Mouse (Mus musculus): ENCODE data around the gene Slc9a3r2. TPM values are rescaled to one million over a fixed set of nuclear protein-coding genes. Genes with fewer than 3 reads are reported as not detected.

Gene Slc9a3r2
- total RNA-seq (2021), result 10 to 100 TPM; 48.0 to 49.9 TPM

DNA sequence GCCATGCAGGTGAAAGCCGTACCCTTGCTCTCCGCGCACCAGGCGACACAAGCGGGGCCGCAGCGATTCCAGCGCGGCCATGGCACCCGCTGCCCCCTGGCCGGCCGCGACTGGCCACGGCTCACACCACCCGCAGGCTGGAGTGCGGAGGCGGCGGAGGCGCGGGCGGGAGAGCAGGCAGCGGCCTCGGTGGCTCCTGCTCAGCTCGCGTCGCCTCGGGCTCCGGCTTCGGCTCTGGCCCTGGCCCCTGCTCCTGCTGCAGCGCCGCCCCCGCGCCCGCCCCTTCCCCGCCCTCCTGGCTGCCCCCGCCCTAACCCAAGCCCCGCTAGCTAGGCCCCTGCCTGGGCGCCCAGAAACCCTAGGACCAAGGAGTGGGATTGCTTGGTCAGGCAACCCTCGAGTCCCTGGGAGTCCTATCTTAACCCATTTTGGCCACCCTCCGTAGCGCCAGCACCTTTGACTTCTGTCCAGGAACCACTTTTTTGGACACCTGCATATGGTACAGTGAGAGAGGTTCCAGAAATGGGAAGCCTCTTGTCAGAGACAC is at the start of gene Slc9a3r2:
Gene Slc9a3r2, minus strand, starts transcription at position 258 of the 547 bp plus-strand sequence.
- DNase-seq (ENCODE audit: low spot score in 2 of 2), result no peak
- intact Hi-C loops (cut with DNase I), result no loop called here

DNA sequence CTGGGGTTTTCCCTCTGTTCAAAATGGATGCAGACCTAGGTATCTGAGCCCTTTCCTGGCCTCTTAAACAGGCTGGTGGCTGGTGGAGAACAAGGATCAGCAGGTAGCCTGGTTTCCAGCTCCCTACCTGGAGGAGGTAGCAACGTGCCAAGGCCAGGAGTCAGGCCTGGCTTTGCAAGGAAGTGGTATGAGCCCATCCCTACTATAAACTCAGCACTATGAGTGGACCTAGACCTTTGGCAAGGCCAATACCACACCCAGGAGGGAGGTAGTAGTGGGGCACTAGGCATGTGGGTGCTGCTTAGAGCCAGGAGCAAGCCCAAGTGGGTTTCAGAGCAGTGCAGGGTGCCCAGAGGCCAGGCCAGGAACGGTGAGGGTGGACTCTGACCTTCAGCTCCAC is 49.3 kb upstream of the Slc9a3r2 start:
- intact Hi-C loops (cut with DNase I), result no loop called here
- DNase-seq (ENCODE audit: low spot score in 2 of 2), result no peak

DNA sequence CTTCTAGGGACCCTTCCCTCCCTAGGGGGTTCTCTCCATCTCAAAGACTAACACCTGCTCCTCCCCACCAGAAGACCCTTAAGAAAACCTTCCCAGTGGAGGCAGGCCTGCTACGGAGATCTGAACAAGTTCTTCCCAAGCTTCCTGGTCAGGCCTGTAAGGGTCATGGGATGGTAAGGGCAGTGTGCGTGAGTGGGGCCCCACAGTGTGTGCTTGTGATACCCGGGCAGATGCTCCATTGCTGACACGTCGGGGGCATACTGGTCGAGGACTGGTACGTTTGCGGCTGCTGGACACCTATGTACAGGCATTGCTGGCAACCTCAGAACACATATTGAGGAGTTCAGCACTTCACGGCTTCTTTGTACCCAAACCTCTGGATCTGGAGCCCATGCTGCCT is 48.6 kb upstream of the Slc9a3r2 start:
- intact Hi-C loops (cut with DNase I), result no loop called here
- no peak for DNase-seq (ENCODE audit: low spot score in 2 of 2)

DNA sequence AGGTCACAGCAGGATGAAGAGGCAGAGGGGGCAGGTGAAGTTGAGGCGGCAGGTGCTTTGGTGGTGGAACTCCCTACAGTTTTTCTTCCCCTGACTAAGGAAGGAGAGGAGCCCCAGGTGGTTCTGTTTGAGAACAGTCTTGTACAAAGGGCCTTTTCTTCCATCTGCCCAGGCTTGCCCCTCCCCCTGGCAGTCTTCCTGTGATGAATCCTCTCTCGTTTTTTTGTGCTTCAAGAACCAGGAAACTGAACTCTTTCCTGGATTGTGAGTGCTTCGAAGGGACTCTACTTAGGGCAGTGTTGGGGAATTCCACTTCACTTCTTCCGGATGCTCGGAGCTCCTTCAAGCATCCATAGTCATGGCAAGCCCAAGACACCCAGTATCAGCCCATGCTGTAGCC is 47.9 kb upstream of the Slc9a3r2 start:
- intact Hi-C loops (cut with DNase I), result no loop called here
- DNase-seq (ENCODE audit: low spot score in 2 of 2), result no peak

DNA sequence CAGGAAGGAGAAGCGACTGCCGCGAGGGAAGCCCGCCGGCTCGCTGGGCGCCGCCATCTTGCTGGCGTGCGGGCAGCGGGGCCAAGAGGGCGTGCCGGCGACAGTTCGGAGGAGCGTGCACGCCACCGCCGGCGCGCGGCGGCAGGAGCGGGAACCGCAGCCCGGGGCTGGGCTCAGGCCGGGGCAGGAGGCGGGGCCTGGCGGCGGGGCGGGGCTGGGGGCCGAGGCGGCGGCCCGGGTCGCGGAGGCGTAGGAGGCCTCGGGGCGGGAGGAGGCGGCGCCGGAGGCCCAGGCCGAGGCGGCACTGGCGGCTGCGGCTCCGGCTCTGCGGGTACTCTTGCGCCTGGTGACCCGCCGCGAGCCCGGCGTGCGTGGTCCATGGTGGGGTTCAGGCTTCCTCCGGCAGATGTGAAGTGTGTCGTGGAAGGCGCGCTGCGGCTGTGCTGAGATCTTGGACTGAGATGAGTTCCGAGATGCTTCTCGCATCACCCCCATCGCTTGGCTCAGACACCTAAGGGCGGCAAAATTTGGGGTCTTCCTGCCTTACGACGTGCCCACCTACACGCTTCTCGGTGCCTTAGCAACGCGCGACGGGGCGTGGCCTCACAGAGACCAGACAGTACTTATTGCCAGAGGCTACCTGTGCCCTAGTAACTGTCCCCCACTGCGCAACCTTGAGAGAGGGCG is 46.0 kb upstream of the Slc9a3r2 start, which contains the start of the genes Gfer and Noxo1:
Gene Gfer, minus strand, starts transcription at position 146 of the 687 bp plus-strand sequence.
Gene Noxo1, plus strand, starts transcription at position 224 of the 687 bp plus-strand sequence.
- intact Hi-C loops (cut with DNase I), result no loop called here
- DNase-seq (ENCODE audit: low spot score in 2 of 2), result peak; percentile 82 to 86

DNA sequence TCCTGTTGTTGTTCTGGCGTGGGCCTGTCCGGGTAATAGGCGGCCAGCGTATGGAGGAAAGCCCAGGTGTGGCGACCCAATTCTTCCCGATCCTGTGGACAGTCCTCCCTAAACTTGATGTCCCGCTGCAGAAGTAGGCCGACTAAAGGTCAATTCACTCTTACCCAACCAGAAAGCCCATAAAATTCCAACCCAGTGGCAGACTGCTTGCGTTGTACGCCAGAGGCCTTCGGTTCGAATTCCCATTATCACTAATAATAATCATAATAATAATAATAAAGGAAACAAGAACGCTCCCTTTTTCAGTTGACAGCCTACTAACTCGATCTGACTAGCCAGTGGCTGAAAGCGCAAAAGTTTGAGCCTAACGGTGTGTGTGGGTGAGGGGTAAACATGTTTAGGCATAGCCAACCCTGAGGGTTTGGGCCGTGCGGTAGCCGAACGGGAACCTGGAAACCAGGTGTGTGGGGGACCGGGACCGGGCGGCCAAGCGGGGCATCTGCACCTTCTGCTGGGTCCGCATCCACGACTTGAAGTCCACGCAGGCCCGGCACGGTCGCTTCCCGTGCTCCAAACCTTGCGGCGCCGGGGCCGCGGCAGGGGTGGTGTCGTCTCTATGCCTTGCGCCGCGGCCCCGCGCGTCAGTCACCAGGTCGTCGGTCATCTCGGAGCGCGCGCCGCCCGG is 45.3 kb upstream of the Slc9a3r2 start:
- intact Hi-C loops (cut with DNase I), result no loop called here
- no peak for DNase-seq (ENCODE audit: low spot score in 2 of 2)

DNA sequence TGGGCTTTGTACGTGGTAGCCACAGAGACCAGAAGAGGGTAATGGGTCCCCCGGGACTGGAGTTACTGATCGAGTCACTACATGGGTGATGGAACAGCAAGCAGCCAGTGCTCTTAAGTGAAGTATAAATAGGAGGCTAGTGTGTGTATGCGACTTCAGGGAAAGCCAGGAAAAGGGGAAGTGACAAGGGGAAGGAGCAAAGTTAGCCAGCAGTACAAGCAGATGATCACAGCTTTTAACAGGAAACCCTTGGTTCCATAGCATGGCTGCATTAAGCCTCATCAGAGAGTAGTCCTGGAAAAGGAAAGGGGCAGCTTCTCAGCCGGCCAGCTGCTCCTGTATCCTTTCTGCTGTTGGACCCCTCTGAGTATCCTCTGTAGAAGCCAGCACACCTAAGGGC is 42.3 kb upstream of the Slc9a3r2 start:
- intact Hi-C loops (cut with DNase I), result no loop called here
- no peak for DNase-seq (ENCODE audit: low spot score in 2 of 2)

DNA sequence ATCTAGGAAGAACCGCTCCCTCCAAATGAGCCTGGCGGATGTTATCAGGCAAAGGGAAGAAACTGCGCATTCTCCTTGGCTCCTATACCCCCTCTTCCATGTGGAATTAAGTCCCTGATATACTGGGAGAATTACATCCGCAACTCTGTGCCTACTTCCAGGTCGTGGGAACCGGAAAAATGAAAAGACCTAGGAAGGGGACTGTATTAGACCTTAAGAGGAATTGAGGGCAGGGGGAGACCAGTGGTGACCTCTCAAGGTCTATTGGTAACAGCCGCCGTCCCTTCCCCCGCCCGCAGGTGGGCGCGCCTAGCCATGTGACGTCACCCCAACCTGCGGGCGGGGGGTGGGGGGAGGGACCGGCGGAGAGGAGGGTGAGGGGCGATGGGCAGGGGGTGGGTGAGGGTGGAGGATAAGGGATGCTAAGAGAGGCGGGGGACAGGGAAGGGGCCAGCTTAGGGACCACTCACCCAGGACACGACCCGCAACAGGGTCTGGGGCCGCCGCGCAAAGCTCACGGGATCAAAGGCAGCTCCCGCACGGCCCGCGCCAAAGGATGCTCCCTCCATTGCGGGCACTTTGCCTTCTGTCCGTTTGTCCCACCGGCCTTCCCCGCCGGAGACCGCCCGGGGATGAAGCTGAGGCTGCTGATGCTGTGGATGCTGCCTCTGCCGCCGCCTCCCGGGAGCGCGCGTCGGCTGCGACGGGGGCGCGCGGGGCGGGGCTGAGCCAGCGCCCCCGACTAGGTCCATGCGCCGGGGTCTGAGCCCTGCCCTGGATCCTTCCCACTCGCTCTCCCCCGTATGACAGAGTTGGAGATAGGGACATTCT is 39.3 kb upstream of the Slc9a3r2 start, which contains the start of gene Syngr3:
Gene Syngr3, minus strand, starts transcription at position 705 of the 831 bp plus-strand sequence.
- DNase-seq (ENCODE audit: low spot score in 2 of 2), result peak; percentile 52 to 60
- intact Hi-C loops (cut with DNase I), result no loop called here

DNA sequence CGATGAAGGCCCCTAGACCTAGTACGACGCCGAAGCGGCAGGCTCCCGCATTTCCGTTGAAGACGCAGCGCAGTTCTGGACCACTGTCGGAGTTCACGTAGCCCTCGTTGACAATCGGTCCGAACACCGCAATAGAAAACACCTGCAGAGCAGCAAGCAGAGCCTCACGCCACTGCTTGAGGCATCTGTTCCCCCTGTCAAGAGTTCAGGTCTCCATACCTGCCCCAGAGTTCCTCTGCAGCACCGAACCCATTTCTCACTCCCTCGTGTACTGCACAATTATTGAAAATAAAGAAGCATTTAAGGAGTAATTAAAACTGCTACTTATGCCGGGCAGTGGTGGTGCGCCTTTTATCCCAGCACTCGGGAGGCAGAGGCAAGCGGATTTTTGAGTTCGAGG is 37.5 kb upstream of the Slc9a3r2 start:
- no peak for DNase-seq (ENCODE audit: low spot score in 2 of 2)
- intact Hi-C loops (cut with DNase I), result no loop called here

DNA sequence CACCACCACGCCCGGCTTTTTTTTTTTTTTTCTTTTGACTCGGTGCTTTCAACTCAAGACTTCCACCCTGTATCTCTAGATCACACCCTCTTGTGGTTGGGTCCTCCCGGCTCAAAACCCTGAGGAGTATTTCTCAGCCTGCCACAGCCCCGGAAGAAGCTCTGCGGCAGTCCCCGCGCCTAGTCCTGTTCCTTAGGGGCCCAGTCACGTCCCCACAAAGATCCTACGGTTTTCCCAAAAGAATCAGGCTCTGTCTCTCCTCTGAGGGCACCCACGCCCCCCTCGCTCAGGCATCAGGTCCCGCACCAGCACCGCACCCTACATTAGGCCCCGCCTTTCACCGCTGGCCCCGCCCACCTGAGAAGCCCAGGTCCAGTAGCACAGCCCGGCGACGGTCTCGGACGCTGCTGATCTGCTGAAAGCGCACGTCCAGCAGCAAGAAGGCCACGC is 37.0 kb upstream of the Slc9a3r2 start:
- DNase-seq (ENCODE audit: low spot score in 2 of 2), result no peak
- intact Hi-C loops (cut with DNase I), result no loop called here

DNA sequence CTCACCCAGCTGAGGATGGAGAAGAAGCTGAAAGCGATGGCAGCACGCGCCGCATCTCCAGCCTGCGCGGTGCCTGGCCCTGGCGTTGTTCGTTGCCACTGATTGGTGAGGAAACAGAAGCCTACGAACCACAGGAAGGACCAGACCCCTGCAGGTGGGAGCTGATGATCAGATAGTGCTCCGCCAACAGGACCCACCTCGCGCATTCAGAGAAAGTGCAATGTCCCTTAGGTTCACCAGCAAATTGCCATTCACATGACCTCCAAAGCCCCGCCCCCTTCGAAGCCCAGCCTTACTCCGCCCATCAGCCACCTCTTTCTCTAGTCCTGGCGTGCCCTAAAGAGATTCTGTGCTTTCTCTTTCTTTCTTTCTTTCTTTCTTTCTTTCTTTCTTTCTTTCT is 36.4 kb upstream of the Slc9a3r2 start:
- no peak for DNase-seq (ENCODE audit: low spot score in 2 of 2)
- intact Hi-C loops (cut with DNase I), result no loop called here

DNA sequence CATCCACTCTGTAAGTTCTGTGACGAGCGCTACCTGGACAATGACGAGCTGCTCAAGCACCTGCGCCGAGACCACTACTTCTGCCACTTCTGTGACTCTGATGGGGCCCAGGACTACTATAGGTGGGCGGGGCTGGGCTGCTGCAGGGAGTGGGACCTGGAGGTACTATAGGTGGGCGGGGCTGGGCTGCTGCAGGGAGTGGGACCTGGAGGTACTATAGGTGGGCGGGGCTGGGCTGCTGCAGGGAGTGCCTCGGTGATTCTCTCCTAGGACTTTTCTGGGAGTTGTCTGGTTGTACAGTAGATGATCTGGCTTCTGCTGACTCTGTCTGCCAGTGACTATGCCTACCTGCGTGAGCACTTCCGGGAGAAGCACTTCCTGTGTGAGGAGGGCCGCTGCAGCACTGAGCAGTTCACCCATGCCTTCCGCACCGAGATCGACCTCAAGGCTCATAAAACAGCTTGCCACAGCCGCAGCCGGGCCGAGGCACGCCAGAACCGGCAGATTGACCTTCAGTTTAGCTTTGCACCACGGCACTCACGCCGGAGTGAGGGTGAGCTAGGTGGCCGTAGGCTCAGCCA is 27.5 kb upstream of the Slc9a3r2 start:
- intact Hi-C loops (cut with DNase I), result loop anchor here (5.0 kb wide), 1 partner anchor 200 kb away; the partner anchor contains the start of gene Mlst8
- DNase-seq (ENCODE audit: low spot score in 2 of 2), result no peak

DNA sequence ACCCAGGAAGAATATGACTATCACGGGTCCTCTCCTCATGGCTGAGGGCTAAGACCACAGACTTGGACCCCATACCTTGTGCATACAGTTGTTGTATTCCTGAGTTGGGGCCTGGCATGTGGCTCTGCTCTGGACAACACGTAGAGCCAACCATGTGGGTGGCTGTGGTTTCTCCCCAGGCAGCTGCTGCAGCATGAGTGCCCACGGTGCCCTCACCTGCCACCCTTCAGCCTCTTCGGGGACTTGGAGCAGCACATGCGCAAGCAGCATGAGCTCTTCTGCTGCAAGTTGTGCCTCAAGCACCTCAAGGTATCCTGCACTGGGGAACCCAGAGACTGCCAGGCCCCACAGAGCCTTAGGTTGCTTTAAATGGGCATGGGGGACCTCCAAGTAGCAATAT is 26.8 kb upstream of the Slc9a3r2 start:
- intact Hi-C loops (cut with DNase I), result loop anchor here (5.0 kb wide), 1 partner anchor 200 kb away; the partner anchor contains the start of gene Mlst8
- DNase-seq (ENCODE audit: low spot score in 2 of 2), result no peak

DNA sequence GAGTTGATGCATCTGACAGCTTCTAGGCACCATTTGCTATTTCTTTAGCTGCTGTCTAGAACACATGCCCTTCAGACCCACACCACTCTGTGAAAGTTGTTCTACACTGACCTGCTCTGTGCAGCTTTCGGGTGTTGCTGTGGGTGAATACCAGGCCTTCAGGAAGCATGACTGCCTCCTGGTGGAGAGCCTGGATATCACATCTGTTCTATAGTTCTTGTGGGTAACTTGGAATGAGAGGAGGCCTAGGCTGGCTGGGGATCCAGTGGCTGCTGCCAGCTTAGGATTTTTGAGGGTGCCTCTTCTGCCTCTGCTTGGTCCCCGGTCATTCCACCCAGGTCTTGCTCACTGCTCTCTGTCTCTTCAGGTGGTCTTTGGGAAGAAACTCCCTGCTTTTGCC is 26.1 kb upstream of the Slc9a3r2 start:
- DNase-seq (ENCODE audit: low spot score in 2 of 2), result peak; percentile 63 to 65
- intact Hi-C loops (cut with DNase I), result loop anchor here (5.0 kb wide), 1 partner anchor 199 kb away; the partner anchor contains the start of gene Mlst8

DNA sequence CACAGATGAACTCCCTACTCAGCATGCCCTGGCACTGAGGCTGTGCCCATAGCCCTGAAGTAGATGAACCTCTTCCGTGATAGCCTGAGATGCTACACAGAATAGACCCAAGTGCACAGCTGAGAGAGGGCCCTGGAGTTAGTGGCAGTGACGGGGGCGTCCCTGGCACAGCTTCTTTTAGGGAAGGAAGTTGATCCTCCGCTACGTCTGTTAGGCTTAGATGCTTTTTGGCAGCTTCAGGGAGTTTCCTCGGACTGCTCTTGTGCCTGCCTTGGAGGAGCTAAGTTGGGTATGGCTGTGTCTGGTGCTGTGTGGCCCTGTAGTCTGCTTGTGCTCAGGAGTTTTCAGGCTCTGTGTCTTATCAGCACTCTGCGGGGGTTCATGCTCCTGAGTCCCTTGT is 24.1 kb upstream of the Slc9a3r2 start:
- DNase-seq (ENCODE audit: low spot score in 2 of 2), result peak in 1 of 2 experiments; percentile 90
- intact Hi-C loops (cut with DNase I), result no loop called here

DNA sequence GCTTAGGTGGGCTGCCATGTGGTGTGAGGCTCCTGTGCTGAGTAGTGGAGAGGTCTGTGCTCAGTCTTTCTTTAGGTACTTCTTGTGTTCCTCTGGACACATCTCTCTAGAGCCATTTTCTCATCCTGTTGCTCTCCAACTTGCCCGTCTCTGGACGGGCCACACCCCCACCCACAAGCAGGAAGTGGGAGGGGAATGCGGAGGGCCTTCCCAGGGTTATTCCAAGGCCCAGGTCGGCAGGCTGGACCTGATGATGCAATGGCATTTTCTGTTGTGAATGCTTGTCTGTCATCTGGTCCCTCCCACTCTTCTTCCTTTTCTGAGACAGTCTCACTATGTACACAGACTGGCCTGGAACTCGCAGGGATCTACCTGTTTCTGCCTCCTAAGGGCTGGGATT is 22.0 kb upstream of the Slc9a3r2 start:
- DNase-seq (ENCODE audit: low spot score in 2 of 2), result no peak
- intact Hi-C loops (cut with DNase I), result no loop called here

DNA sequence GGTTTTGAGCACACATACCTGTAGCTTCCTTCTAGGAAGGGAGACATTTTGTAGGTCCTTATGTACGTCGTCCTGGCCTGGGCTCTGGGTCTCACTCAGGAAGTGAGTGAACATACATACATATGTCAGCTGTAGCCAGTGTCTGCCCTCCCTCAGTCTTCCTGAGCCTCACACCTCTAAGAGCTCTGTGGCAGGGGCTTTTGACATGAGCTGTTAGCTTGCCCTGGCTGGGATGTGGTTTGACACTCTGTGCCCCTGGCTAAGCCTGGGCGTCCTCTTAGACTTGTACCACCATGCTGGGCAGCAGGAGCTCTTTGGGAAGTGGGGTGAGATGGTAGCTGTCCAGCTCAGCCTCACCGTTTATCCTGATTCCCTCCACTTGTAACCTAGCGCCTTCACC is 21.2 kb upstream of the Slc9a3r2 start:
- intact Hi-C loops (cut with DNase I), result no loop called here

DNA sequence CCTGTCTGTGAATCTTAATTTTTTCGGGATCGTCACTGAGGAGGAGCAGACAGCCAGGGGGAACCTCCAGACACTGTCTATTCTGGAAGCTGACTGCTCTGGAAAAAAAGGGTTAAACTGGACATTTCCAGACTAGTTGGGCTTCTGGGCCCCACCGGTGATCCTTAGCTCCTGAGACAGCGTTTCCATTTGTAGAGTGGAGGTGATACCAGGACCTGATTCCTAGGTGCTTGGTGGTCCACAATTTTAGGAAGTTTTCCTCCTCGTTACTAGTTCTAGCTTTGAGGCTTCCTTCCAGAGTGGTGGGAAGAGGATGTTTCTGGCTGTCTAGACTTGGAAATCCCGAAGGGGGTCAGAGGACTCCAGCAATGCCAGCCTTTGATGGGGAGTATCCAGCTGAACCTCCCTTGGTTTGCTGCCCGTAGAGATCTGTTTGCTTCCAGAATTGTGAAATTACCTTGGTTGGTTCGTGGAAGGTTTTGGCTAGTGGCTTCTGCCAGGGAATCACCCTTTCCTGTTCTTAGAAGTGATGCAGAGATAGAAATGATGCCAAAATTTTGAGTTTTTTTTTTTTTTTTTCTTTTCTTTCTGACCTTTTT is 20.2 kb upstream of the Slc9a3r2 start:
- DNase-seq (ENCODE audit: low spot score in 2 of 2), result no peak
- intact Hi-C loops (cut with DNase I), result no loop called here

More for the DNA sequence above, 21.2 kb upstream of the Slc9a3r2 start:
- DNase-seq (ENCODE audit: low spot score in 2 of 2), result no peak
